Mouse (Mus musculus): ENCODE measurements at regions not wholly inside any gene's neighbourhood (a gene's known extent, or its start where the extent isn't known, plus 50 kb on each side); places are given as distances from the start of the nearest gene placed in this dataset.

DNA sequence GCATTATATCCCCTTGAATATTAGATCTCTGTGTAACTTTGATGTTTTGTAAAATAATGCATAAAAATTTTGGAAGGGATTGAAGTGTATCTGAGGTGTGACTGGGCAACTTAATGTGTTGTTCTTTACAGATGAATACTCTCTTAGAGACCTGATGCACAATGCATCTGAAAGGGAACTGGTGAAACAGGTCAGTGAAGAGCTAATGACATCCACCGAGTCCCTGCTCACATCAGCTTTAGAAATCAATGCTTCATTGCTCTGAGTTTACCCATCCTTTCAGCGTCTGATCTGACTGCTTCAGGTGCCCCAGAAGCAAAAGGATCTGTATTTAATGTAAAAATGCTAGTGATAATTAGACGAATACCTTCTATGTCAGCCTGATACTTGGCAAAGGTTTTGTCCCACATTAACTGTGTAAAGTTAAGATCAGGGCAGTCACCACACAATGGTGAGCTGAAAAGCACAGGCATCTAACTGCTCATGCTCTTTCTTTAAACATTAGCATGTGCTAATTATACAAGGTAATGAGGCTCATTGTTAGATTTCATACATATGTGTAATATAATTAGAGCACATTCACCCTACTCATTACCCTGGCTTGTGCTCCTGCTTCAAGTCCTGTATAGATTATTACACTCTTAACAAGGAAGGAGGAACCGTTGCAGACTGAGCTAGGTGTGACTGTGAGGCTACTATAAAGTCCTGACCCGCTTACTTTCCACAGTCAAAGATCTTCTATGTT is 204.6 kb upstream of the Tlr4 start:
- Histone ChIP-seq H3K4me1 (ENCODE audit: control insufficient read depth, insufficient read depth, low read length) (no peaks in the 10 kb centered on the region), H3K4me3 (ENCODE audit: insufficient read depth, low read depth, low read length) (no peak overlapping the region), H3K27ac (ENCODE audit: insufficient read depth, low read depth, low read length) (no peak overlapping the region)
- TF ChIP-seq POLR2A (IDR thresholded peaks at IDR 0.05; ENCODE audit: insufficient read depth, low read depth, low read length) = no peak
- TF ChIP-seq CTCF (IDR thresholded peaks at IDR 0.05; ENCODE audit: insufficient read depth, low read depth, low read length) = no peak
- 44% methylated on average over 5 of the region's 5 CpGs for WGBS

DNA sequence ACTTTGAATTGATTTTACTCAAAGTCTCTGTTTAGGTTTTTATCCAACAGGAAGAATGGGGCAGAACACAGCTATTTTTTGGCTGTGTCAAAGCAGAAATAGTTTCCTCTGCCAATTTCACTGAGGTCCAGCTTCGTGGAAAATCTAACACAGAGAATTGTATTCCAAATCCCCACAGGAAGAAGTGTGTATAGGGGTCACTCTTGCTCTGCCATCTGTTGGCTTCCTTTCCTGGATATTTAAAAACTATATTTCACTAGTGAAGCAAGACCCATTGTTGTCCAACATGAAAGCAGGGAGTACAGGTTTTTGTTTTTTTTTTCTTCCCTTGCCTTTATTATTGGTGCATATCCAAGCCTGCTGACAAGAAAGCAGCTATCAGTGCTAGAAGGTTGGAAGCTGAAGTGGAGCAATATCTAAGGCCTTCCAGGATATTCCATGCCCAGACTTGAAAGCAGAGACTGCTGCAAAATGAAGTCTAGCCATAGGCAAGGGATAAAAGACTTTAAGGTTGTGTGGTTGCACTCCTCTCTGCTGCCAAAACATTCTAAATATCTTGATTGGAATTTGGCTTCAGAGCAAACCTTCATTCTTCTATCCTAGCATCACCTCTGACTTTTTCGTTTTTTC is 208.5 kb upstream of the Tlr4 start:
- Histone ChIP-seq H3K4me1 (ENCODE audit: control insufficient read depth, insufficient read depth, low read length) (no peaks in the 10 kb centered on the region), H3K4me3 (ENCODE audit: insufficient read depth, low read depth, low read length) (no peak overlapping the region), H3K27ac (ENCODE audit: insufficient read depth, low read depth, low read length) (no peak overlapping the region)
- WGBS = 64% methylated on average over 2 of the region's 2 CpGs
- TF ChIP-seq POLR2A (IDR thresholded peaks at IDR 0.05; ENCODE audit: insufficient read depth, low read depth, low read length) = no peak

DNA sequence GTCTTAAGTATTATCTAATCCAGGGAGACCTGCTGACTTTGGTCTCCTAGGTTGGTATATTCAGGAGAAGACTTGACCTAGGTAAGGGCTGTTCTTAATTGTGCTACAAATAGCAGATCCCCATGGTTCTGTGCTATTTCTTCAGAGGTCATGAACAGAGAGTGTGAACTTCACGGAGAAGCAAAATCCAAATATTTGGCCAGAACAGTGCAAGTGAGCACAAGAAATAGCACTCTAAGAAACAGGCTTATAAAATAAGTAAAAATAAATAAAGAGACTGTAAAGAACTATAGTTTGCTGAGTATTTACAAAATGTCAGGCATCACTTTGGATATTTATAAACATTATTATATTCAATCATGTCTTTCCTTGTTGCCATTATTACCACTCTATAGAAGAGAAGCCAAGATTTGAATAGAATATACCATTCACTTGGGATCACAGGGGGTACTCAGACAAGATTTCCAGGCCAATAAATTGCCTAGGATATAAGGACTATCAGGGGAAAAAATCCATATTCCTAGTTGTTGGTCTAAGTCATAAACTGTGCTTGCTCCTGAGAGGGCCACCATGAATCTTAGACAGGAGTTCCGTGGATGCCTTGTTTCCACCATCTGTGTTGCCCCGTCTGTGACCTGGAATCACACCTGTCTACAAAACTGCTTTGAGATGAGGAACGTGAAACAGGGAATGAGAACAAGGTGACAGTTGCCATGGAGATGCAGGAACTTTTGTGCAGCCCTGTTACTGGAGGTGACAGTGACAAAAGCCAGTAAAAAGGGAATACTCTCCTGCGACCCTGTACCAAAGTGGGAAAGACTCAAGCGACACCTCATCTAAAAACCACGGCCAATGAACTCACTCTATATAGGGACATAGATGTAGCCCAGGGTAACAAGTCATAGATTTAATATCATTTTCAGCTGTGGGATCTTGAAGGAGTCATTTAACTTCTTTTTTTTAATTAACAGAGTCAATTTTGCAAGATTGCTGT is 209.3 kb upstream of the Tlr4 start:
- TF ChIP-seq POLR2A (IDR thresholded peaks at IDR 0.05; ENCODE audit: insufficient read depth, low read depth, low read length) (no peak), CTCF (IDR thresholded peaks at IDR 0.05; ENCODE audit: insufficient read depth, low read depth, low read length) (no peak)
- H3K27ac ChIP-seq (ENCODE audit: insufficient read depth, low read depth, low read length) = no peak overlapping the region
- 85% methylated on average over 7 of the region's 7 CpGs for WGBS
- H3K4me1 ChIP-seq (ENCODE audit: control insufficient read depth, insufficient read depth, low read length) = no peaks in the 10 kb centered on the region
- H3K4me3 ChIP-seq (ENCODE audit: insufficient read depth, low read depth, low read length) = no peak overlapping the region

DNA sequence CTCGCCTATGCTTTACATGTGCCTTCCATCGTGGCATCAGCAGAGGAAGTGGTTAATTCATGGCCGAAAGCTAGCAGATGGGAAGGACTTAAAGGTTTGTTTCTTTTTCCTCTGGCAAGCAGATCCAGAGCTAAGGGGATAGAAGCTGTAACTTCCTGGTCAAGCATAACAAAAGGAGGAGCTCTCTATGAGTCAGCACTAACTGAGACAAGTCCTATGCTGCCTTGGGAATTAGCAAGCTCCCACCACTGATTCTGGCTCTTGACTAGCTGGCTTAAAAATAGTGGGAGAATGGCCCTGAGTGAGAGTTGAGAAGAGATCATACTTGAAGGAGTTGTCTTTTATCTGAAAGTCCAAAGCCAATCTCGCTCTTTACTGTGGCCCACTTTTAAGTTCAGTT is 210.3 kb upstream of the Tlr4 start:
- no peak overlapping the region for H3K4me3 ChIP-seq (ENCODE audit: insufficient read depth, low read depth, low read length)
- WGBS = 85% methylated on average over 4 of the region's 4 CpGs
- TF ChIP-seq POLR2A (IDR thresholded peaks at IDR 0.05; ENCODE audit: insufficient read depth, low read depth, low read length) (no peak), CTCF (IDR thresholded peaks at IDR 0.05; ENCODE audit: insufficient read depth, low read depth, low read length) (no peak)

DNA sequence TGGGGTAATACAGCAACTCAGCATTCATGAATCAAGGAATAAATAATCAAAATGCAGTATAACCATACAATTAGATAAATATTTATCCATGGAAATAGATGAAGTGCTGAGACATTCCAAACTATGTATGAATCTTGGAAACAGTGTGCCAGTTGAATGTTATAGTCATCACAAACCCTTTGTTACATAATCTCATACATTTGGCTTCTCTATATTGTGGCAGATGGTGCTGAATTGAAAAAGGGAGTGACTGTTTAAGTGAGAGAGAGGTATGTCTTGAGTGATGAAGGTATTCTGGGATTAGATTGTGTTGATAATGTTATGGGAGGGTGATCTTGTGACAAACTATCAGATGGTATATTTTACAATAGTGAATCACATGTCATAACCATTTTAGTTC is 200.4 kb upstream of the Astn2 start:
- no peak overlapping the region for H3K27ac ChIP-seq (ENCODE audit: insufficient read depth, low read depth, low read length)
- no peak overlapping the region for H3K4me3 ChIP-seq (ENCODE audit: insufficient read depth, low read depth, low read length)
- no peaks in the 10 kb centered on the region for H3K4me1 ChIP-seq (ENCODE audit: control insufficient read depth, insufficient read depth, low read length)
- TF ChIP-seq POLR2A (IDR thresholded peaks at IDR 0.05; ENCODE audit: insufficient read depth, low read depth, low read length) (no peak), CTCF (IDR thresholded peaks at IDR 0.05; ENCODE audit: insufficient read depth, low read depth, low read length) (no peak)

More for the DNA sequence above, 210.3 kb upstream of the Tlr4 start:
- H3K4me1 ChIP-seq (ENCODE audit: control insufficient read depth, insufficient read depth, low read length) = no peaks in the 10 kb centered on the region
- H3K27ac ChIP-seq (ENCODE audit: insufficient read depth, low read depth, low read length) = no peak overlapping the region

DNA sequence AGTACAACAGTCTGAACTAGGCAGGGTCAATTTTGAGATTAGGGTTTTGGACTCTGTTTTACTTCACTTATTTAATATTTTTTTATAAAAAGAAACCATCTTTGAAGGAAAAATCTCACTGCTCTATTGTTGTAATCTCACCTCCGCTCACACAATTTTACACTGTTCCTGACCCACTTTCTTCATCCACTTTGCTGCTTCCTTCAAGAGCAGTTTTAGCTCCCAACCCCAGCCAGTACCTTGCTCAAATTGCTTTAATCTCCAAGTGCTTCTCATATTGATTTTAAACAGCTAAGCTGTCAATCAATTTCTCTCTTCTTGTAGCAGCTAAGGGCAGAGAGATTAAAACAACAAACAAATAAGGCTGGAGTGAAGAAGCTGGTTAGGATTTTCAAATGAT is 194.3 kb upstream of the Astn2 start:
- 95% methylated on average over 1 of the region's 1 CpGs for WGBS
- TF ChIP-seq POLR2A (IDR thresholded peaks at IDR 0.05; ENCODE audit: insufficient read depth, low read depth, low read length) (no peak), CTCF (IDR thresholded peaks at IDR 0.05; ENCODE audit: insufficient read depth, low read depth, low read length) (no peak)
- Histone ChIP-seq H3K4me1 (ENCODE audit: control insufficient read depth, insufficient read depth, low read length) (no peaks in the 10 kb centered on the region), H3K4me3 (ENCODE audit: insufficient read depth, low read depth, low read length) (no peak overlapping the region), H3K27ac (ENCODE audit: insufficient read depth, low read depth, low read length) (no peak overlapping the region)

DNA sequence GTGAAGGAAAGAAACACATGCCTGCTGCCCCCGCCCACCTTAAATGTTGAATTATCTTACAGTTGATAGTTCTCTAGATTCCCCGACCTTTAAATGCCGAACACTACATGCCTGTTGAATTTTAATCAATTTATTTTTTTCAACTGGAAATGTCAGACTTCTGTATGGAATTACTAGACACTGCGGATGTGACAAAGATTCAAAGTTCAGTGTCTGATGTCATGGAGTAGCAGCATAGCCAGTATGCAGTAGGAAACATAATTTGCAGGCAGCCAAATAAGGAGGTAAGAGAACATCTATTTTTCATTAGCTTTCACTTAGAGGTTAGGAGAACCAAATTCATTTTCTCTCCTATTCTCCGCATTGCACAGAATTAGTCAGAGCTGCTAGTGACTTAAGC is 182.2 kb upstream of the Astn2 start:
- Histone ChIP-seq H3K4me1 (ENCODE audit: control insufficient read depth, insufficient read depth, low read length) (no peaks in the 10 kb centered on the region), H3K4me3 (ENCODE audit: insufficient read depth, low read depth, low read length) (no peak overlapping the region), H3K27ac (ENCODE audit: insufficient read depth, low read depth, low read length) (no peak overlapping the region)
- TF ChIP-seq POLR2A (IDR thresholded peaks at IDR 0.05; ENCODE audit: insufficient read depth, low read depth, low read length) (no peak), CTCF (IDR thresholded peaks at IDR 0.05; ENCODE audit: insufficient read depth, low read depth, low read length) (no peak)
- WGBS = 61% methylated on average over 5 of the region's 5 CpGs

DNA sequence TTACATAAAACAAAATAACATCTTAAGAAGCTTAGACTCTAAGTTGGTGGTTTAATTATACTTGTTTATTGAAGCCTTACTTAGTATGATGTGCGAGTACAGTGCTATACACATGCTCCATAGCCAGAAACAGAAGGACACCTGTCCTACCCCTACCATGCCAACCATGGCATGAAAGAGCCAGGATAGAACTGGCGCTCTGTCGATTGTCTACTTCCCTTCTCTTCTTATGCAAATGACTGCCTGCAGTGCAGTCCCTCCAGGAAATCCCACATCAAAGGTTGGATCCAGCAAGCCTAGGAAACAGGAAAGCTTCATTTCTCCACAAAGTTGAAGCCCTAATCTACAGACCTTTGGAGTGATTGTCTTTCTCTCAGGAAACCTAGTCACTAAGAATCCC is 181.8 kb upstream of the Astn2 start:
- Histone ChIP-seq H3K4me1 (ENCODE audit: control insufficient read depth, insufficient read depth, low read length) (no peaks in the 10 kb centered on the region), H3K27ac (ENCODE audit: insufficient read depth, low read depth, low read length) (no peak overlapping the region), H3K4me3 (ENCODE audit: insufficient read depth, low read depth, low read length) (no peak overlapping the region)
- TF ChIP-seq POLR2A (IDR thresholded peaks at IDR 0.05; ENCODE audit: insufficient read depth, low read depth, low read length) (no peak), CTCF (IDR thresholded peaks at IDR 0.05; ENCODE audit: insufficient read depth, low read depth, low read length) (no peak)
- WGBS = 48% methylated on average over 3 of the region's 3 CpGs

DNA sequence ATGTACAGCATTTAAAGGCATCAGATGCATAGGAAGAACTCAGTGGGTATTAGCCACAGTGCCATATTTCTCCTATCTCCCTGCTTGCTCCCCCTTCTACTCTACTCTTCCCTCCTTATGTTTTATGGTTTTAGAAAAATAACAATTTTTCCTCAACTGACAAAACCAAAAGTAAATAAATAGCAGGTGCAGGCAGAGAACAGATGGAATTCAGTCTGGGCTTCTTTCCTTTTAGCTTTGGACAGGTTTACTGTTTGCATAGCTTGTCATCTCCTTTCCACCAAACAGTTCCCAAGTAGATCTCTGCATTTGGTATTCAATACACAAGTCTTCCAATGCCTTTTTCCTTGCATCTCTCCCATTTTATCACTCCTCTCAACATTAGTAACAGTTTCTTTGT is 152.5 kb upstream of the Astn2 start:
- no peak overlapping the region for H3K4me3 ChIP-seq (ENCODE audit: insufficient read depth, low read depth, low read length)
- no peaks in the 10 kb centered on the region for H3K4me1 ChIP-seq (ENCODE audit: control insufficient read depth, insufficient read depth, low read length)
- no peak overlapping the region for H3K27ac ChIP-seq (ENCODE audit: insufficient read depth, low read depth, low read length)
- no peak for TF ChIP-seq CTCF (IDR thresholded peaks at IDR 0.05; ENCODE audit: insufficient read depth, low read depth, low read length)
- no peak for TF ChIP-seq POLR2A (IDR thresholded peaks at IDR 0.05; ENCODE audit: insufficient read depth, low read depth, low read length)

Measured in olfactory bulb, adult 2 months (tissue).